8 mouse cellular contexts compared by ENCODE assay signal in the genomic region with DNA sequence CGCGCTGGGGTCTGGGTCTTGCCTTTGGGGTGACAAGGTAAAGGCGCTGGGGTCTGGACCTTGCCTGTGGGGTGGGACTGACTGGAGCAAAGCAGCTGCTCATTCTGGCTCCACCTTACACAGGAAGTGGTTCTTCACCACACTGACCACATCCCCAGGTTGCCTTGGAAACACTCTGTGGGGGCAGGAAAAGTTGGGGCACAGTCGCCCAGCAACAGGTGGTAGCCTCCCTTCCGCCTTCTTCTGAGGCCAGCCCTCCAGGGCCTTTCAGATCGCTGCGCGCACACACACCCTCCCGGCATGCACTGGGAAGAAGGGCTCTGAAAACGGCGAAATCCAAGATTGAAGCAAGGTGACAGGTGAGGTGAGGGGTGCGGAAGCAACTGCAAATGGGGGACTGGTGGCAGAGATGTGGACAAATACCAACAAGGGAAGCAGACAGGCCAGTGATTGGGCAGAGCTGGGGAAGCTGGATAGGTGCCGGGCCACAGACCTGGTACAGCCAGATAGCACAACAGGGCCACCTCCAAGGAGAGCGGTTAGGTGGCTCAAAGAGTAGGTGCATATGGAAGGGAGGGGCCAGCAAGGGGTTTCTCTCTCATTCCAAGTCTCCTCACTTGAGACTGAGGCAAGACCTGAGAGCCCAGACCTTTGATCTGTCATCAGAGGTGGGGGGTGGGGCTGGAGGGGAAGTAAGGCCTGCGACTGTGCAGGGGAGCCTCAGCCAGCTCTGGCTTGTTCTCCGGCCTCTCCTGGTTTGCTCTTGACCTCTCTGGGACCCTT. TPM values are rescaled to one million over a fixed set of nuclear protein-coding genes. Genes with fewer than 3 reads are reported as not detected.
DNase-seq lines count a peak whose midpoint lies in the region; TF ChIP-seq lines count a peak whose summit lies in the region.

Gene AI467606 (plus strand): TSS at position 246 of the 783 bp plus-strand sequence.

- no peak for TF ChIP-seq CTCF in heart, adult 2 months (IDR thresholded peaks at IDR 0.05)
- TF ChIP-seq CTCF in thymus, adult 2 months (IDR thresholded peaks at IDR 0.05; ENCODE audit: borderline replicate concordance, control insufficient read depth, extremely low read depth, insufficient read depth, low read length, poor library complexity), result no peak

- 0 out of 2 replicates have a peak, but pooled peaks have one; percentile 49 for TF ChIP-seq POLR2A in heart, adult 2 months (IDR thresholded peaks at IDR 0.05; ENCODE audit: insufficient read depth, low read depth, low read length)
- TF ChIP-seq POLR2A in thymus, adult 2 months (IDR thresholded peaks at IDR 0.05; ENCODE audit: control insufficient read depth, extremely low read depth, insufficient read depth, low read length, poor library complexity), result peak; percentile 90

- no peak for TF ChIP-seq EP300 in heart, adult 2 months (IDR thresholded peaks at IDR 0.05; ENCODE audit: insufficient read depth, low read depth, low read length)

- peak within 1 kb of the TSS; percentile 43 for H3K9ac ChIP-seq in heart, adult 2 months (ENCODE audit: low read depth, low read length)

- no peak within 1 kb of the TSS for H3K4me3 ChIP-seq in heart, adult 2 months
- H3K4me3 ChIP-seq in macrophage (ENCODE audit: inconsistent target), result peak within 1 kb of the TSS; percentile 87
- H3K4me3 ChIP-seq in thymus, adult 2 months (ENCODE audit: control insufficient read depth, insufficient read depth, low read length), result peak within 1 kb of the TSS; percentile 85

- intact Hi-C loops in heart, adult 2 months (cut with DNase I), result no loop called here

- no peak within 1 kb of the TSS for H3K27ac ChIP-seq in heart, adult 2 months
- peak within 1 kb of the TSS; percentile 86 for H3K27ac ChIP-seq in macrophage
- peak within 1 kb of the TSS; percentile 99 for H3K27ac ChIP-seq in thymus, adult 2 months (ENCODE audit: control insufficient read depth, insufficient read depth, low read length)

- no peaks in the 10 kb centered on the region for H3K4me1 ChIP-seq in heart, adult 2 months (ENCODE audit: control insufficient read depth, insufficient read depth, low read length)
- H3K4me1 ChIP-seq in thymus, adult 2 months (replicated peaks; ENCODE audit: control insufficient read depth, insufficient read depth, low read length), result peaks cover 46% of the 10 kb centered on the region

- 65% methylated on average over 16 of the region's 16 CpGs for WGBS in heart, adult 2 months
- 1% methylated on average over 16 of the region's 16 CpGs for WGBS in macrophage (ENCODE audit: missing documents)
- 4% methylated on average over 16 of the region's 16 CpGs for WGBS in thymus, adult 2 months

- H3K36me3 ChIP-seq in heart, adult 2 months (ENCODE audit: control insufficient read depth, insufficient read depth, low read length), result no peaks in the 10 kb centered on the region
- peaks cover 11% of the 10 kb centered on the region; the same call in 1 of the 2 replicates for H3K36me3 ChIP-seq in macrophage (ENCODE audit: inconsistent target)
- H3K36me3 ChIP-seq in thymus, adult 2 months (ENCODE audit: control insufficient read depth, insufficient read depth, low read length), result peaks cover 21% of the 10 kb centered on the region

- no peaks in the 10 kb centered on the region for H3K79me2 ChIP-seq in heart, adult 2 months (replicated peaks; ENCODE audit: control insufficient read depth, insufficient read depth, low read length)
- peaks cover 26% of the 10 kb centered on the region for H3K79me2 ChIP-seq in macrophage (ENCODE audit: inconsistent target)

- DNase-seq in gastrocnemius, adult 18-20 months (ENCODE audit: low spot score), result peak; percentile 34
- no peak for DNase-seq in gastrocnemius, adult 8-10 months (ENCODE audit: low spot score in 2 of 2)
- DNase-seq in R1 (ENCODE audit: low read depth, low spot score), result peak; percentile 98
- DNase-seq in heart, adult 2 months, result peak; percentile 69 to 86
- peak; percentile 45 for DNase-seq in kidney, postnatal 10 days
- DNase-seq in thymus, adult 2 months, result peak; percentile 97
- no peak for DNase-seq in cerebellum, adult 9-10 months

- H3K27me3 ChIP-seq in heart, adult 2 months (ENCODE audit: control insufficient read depth, insufficient read depth, low read length), result no peaks in the 10 kb centered on the region
- H3K27me3 ChIP-seq in thymus, adult 2 months (ENCODE audit: control insufficient read depth, insufficient read depth, low read length), result no peaks in the 10 kb centered on the region

RNA-seq across cellular contexts. Expression of gene AI467606, which starts in this region (rescaled TPM):
- under 1 TPM; 0.50 to 0.93 TPM for total RNA-seq in gastrocnemius, adult 18-20 months (2021)
- under 1 TPM; 0.12 to 0.74 (median 0.25) TPM for total RNA-seq in gastrocnemius, adult 8-10 months (2022)
- total RNA-seq in heart, adult 2 months (2021), result 1 to 10 TPM; 1.5 to 2.1 TPM
- polyA plus RNA-seq in heart, adult 2 months (2012; rRNA removed), result 2.7 and 4.7 TPM in 2 replicates
- 10 to 100 TPM in 3 of 26 experiments, 1 to 10 TPM in 16, under 1 TPM in 7; 0.44 to 15.7 (median 2.0) TPM for total RNA-seq in macrophage (2018; cell fraction: chromatin; rRNA removed)
- 10 to 100 TPM in 22 of 26 experiments, 1 to 10 TPM in 4; 3.2 to 38.6 (median 27.0) TPM for total RNA-seq in macrophage (2018; cell fraction: cytosol; rRNA removed)
- total RNA-seq in macrophage (2018; cell fraction: nucleus; rRNA removed), result 10 to 100 TPM in 15 of 26 experiments, 1 to 10 TPM in 11; 1.6 to 32.5 (median 12.7) TPM
- 17.5 to 31.4 TPM (median 20.4 TPM) in 3 replicates for polyA plus RNA-seq in macrophage (2018)
- polyA plus RNA-seq in thymus, adult 2 months (2012; rRNA removed), result 518 and 532 TPM in 2 replicates

Comparison
In these comparisons a context has a peak if more than half of its experiments do, and no peak if none do; other contexts are left out.
1. RNA of gene AI467606 (polyA plus RNA-seq): 518 to 532 TPM in thymus, adult 2 months; 17.5 to 31.4 TPM in macrophage and 2.7 to 4.7 TPM in heart, adult 2 months; every median in the first group is over 10 times any median in the second.
2. Peak in DNase-seq in gastrocnemius, adult 18-20 months; RNA of the gene not detected or under 1 TPM.
3. DNase-seq: peak in R1 (single experiment), heart, adult 2 months (2 of 2), kidney, postnatal 10 days (single experiment) and thymus, adult 2 months (single experiment); none in gastrocnemius, adult 8-10 months (0 of 2) and cerebellum, adult 9-10 months (single experiment).